Mouse (Mus musculus) central nervous system, embryonic 14 days (tissue): Measurements from ENCODE around the gene Ism2. TPM values are rescaled to one million over a fixed set of nuclear protein-coding genes. Genes with fewer than 3 reads are reported as not detected.

Experiments
- polyA plus RNA-seq: library from polyadenylated mRNA; depleted of rRNA; stranded (reverse); fragments of >200 nt; gene quantifications from 2 replicates; pipeline ENCODE4 v1.2.3, GENCODE M21; 2012; rRNA removed

Gene Ism2
- polyA plus RNA-seq, result 1.0 and 1.1 TPM in 2 replicates

GRCm38 (mm10) chr12:87299657-87300440 is at the start of gene Ism2:
Gene Ism2, minus strand, starts transcription at chr12:87299705.

GRCm38 (mm10) chr12:87266108-87266826 is 33.2 kb downstream of the Ism2 start, which contains the start of the genes Vipas39 and Ahsa1:
Gene Vipas39, minus strand, starts transcription at chr12:87266256.
Gene Ahsa1, plus strand, starts transcription at chr12:87266479.

GRCm38 (mm10) chr12:87238632-87239031 is 60.9 kb downstream of the Ism2 start, which contains the start of gene Noxred1:
Gene Noxred1, minus strand, starts transcription at chr12:87238732.

Other genes with a start within 250 kb of the Ism2 start
- 1.4 and 1.7 TPM in 2 replicates for gene Ngb, start 197.2 kb downstream of the Ism2 start, polyA plus RNA-seq
- gene Gstz1, start 152.5 kb downstream of the Ism2 start, polyA plus RNA-seq, result 58.5 and 60.3 TPM in 2 replicates
- gene Pomt2, start 151.7 kb downstream of the Ism2 start, polyA plus RNA-seq, result 14.7 and 17.4 TPM in 2 replicates
- gene Samd15, start 100.0 kb downstream of the Ism2 start, polyA plus RNA-seq, result 1.2 and 1.7 TPM in 2 replicates
- gene Tmed8, start 99.3 kb downstream of the Ism2 start, polyA plus RNA-seq, result 10.1 and 10.5 TPM in 2 replicates
- 2.4 and 4.0 TPM in 2 replicates for gene Noxred1, start 61.0 kb downstream of the Ism2 start, polyA plus RNA-seq
- 57.9 and 68.4 TPM in 2 replicates for gene Vipas39, start 33.4 kb downstream of the Ism2 start, polyA plus RNA-seq
- 199 and 202 TPM in 2 replicates for gene Ahsa1, start 33.2 kb downstream of the Ism2 start, polyA plus RNA-seq
- gene Sptlc2, start 88.7 kb upstream of the Ism2 start, polyA plus RNA-seq, result 35.9 and 37.6 TPM in 2 replicates
- gene Slirp, start 144.2 kb upstream of the Ism2 start, polyA plus RNA-seq, result 83.3 and 98.6 TPM in 2 replicates
- 33.1 and 41.4 TPM in 2 replicates for gene Alkbh1, start 144.3 kb upstream of the Ism2 start, polyA plus RNA-seq
- gene Snw1, start 172.6 kb upstream of the Ism2 start, polyA plus RNA-seq, result 51.0 and 56.3 TPM in 2 replicates
- not detected in 2 replicates for gene Gm5788, start 195.0 kb upstream of the Ism2 start, polyA plus RNA-seq
- gene Gm8300, start 214.6 kb upstream of the Ism2 start, polyA plus RNA-seq, result not detected in 2 replicates